Mouse (Mus musculus) stomach, embryonic 15.5 days (tissue): ENCODE results near the gene Limd1. TPM values are rescaled to one million over a fixed set of nuclear protein-coding genes. Genes with fewer than 3 reads are reported as not detected.
A peak's percentile ranks its signal among the peaks of the same experiment; 100 is the strongest.
"Not testable (repeated sequence)": the region's sequence is repeated elsewhere in the genome, so short reads cannot be mapped to it uniquely, and the experiment has no call there.

ENCODE experiments used
- ATAC-seq: fragments of 200-750 bp; cut with Nextera tagmentation; 2 replicates; pipeline ENCODE4 v1.8.0; 2017; ENCODE audit warnings: low read depth, moderate number of reproducible peaks, moderate TSS enrichment; ENCODE audit not compliant: insufficient read depth, low FRiP score
- H3K27ac ChIP-seq: fragments of 300-500 bp; sonication (generic); 2 replicates; pipeline ENCODE4 v1.5.1; 2015; ENCODE audit warnings: mild to moderate bottlenecking, inconsistent platforms
- H3K27me3 ChIP-seq: fragments of 300-500 bp; sonication (generic); replicated peaks from 2 replicates; pipeline ENCODE4 v1.6.1; 2015; ENCODE audit warnings: inconsistent platforms
- H3K36me3 ChIP-seq: fragments of 300-500 bp; sonication (generic); 2 replicates; pipeline ENCODE4 v1.6.1; 2015; ENCODE audit warnings: inconsistent platforms
- H3K4me1 ChIP-seq: fragments of 300-500 bp; sonication (generic); 2 replicates; pipeline ENCODE4 v1.6.1; 2015; ENCODE audit warnings: inconsistent platforms
- H3K4me2 ChIP-seq: fragments of 300-500 bp; sonication (generic); 2 replicates; pipeline ENCODE4 v1.6.1; 2015; ENCODE audit warnings: mild to moderate bottlenecking, inconsistent platforms
- H3K4me3 ChIP-seq: fragments of 300-500 bp; sonication (generic); replicated peaks from 2 replicates; pipeline ENCODE4 v1.5.1; 2015; ENCODE audit warnings: inconsistent platforms
- H3K9ac ChIP-seq: fragments of 300-500 bp; sonication (generic); 2 replicates; pipeline ENCODE4 v1.6.1; 2015; ENCODE audit warnings: inconsistent platforms
- H3K9me3 ChIP-seq: fragments of 300-500 bp; sonication (generic); 2 replicates; pipeline ENCODE4 v1.6.1; 2016; ENCODE audit warnings: inconsistent platforms
- WGBS: fragments of 180-500 bp; shearing (Covaris S2); methylation state at CpG from one replicate; pipeline ENCODE4 v1.1.7; 2015; 5-methylcytosine and 5-hydroxymethylcytosine counted together
- polyA plus RNA-seq: library from polyadenylated mRNA; unstranded; fragments of >200 nt; fragmentation: Nextera tagmentation; extraction: Ambion mirVana; gene quantifications from 2 replicates; pipeline ENCODE4 v1.2.1, GENCODE M21; 2015

Limd1 gene
- 46.1 and 49.9 TPM in 2 replicates for polyA plus RNA-seq

DNA sequence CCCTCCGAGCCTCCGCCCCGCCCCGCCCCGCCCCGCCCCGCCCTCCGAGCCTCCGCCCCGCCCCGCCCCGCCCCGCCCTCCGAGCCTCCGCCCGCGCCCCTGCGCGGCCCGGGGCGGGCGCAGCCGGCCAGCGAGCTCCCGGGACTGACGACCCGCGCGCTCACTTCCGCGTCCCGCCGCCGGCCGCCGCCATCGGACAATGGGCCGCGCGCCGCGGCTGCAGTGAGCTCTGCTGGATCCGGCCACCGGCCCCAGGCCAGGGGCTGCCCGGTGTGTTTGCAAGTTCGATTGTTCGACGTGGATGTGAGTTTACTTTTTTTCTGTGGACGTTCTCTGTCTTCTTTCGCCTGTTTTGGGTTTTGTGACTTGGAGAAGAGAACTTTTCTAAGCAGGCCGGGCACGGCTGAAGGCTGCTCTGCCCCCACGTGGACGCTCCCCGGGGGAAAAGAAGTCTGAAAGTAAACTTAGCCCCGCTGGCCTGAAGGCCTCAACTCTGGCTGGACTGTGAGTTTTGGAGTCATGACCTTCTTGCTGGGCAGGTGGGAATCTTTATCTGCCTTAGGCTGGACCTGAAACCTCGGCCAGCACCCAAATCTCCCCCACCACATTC lies at the start of gene Limd1:
TSS of gene Limd1 (plus strand) at position 121 of the 610 bp plus-strand sequence.
- Histone ChIP-seq H3K27ac (peak within 1 kb of the TSS; percentile 89), H3K4me2 (peak within 1 kb of the TSS; percentile 96), H3K9me3 (no peaks in the 10 kb centered on the region), H3K4me3 (peak within 1 kb of the TSS; percentile 68), H3K4me1 (peaks cover 35% of the 10 kb centered on the region), H3K27me3 (no peaks in the 10 kb centered on the region), H3K9ac (peak within 1 kb of the TSS; percentile 81), H3K36me3 (no peaks in the 10 kb centered on the region)
- ATAC-seq = peak; percentile 85
- under 1% methylated on average over 41 of the region's 57 CpGs for WGBS

DNA sequence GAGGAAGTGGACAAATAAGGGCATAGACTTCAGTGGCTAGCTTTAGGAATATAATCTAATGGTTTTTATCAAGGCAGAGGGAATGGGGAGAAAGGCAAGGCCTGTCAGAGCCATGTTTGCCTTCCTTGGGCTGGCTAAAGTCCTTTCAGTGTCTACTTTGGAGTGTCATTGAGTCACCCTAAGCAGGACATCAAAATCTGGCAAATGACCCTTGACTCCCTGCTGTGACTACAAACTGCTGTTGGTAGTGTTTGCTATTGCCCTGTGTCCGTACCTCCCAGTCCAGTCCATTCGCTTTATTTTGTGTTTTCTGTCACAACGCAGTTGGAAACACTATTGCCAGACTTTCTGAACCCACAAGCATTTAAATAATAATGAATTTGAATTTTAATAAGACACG lies 48.6 kb upstream of the Limd1 start:
- H3K27ac ChIP-seq = no peak overlapping the region
- no peak overlapping the region for H3K9ac ChIP-seq
- H3K4me1 ChIP-seq = no peaks in the 10 kb centered on the region
- no peaks in the 10 kb centered on the region for H3K9me3 ChIP-seq
- H3K27me3 ChIP-seq = no peaks in the 10 kb centered on the region
- ATAC-seq = no peak
- no peak overlapping the region for H3K4me3 ChIP-seq
- peaks cover 3% of the 10 kb centered on the region; the same call in 1 of the 2 replicates for H3K36me3 ChIP-seq
- no peak overlapping the region for H3K4me2 ChIP-seq
- WGBS = 91% methylated on average over 4 of the region's 4 CpGs

DNA sequence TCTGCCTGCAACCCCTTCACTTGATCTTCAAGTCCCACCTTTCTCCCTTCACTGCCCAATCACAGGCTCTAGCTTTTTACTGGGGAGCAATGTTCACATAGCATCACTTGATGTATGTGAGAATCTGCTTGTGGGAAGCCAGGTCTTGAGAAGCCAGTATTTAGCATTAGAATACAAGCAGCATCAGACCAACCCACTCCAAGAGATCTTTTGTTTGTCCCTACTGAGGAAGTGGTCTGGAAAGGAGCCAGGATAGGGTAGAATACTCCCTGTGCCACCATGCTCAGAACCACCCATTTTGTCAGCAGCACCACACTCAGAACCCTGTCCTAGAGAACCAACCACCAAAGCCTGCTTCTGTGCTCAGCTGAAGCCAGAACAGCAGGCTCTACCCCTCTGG lies 47.5 kb upstream of the Limd1 start:
- no peak overlapping the region for H3K27ac ChIP-seq

DNA sequence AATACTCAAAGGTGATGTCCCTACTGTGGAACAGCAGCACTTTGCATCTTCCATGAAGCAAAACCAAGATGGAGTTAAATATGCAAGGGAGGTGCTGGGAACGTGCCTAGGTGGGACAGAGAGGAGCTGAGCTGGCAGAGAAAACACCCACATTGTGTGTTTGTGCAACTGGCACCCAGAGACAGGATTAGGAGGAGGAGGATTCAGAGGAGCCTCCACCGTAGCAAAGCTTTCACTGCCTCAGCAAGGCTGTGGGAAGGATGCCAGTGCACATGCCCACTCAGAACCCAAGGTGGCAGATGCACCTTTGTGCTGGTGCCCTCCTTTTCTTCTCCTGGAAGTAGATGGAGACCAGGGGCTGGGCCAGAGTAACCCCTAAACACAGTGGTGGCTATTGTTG lies 40.3 kb upstream of the Limd1 start:
- WGBS = 78% methylated on average over 2 of the region's 2 CpGs
- Histone ChIP-seq H3K27ac (no peak overlapping the region), H3K4me1 (no peaks in the 10 kb centered on the region), H3K36me3 (peaks cover 11% of the 10 kb centered on the region), H3K9ac (no peak overlapping the region), H3K9me3 (no peaks in the 10 kb centered on the region), H3K4me3 (no peak overlapping the region), H3K4me2 (no peak overlapping the region), H3K27me3 (no peaks in the 10 kb centered on the region)
- no peak for ATAC-seq

More for the DNA sequence above, 47.5 kb upstream of the Limd1 start:
- ATAC-seq = no peak
- H3K27me3 ChIP-seq = no peaks in the 10 kb centered on the region
- H3K4me1 ChIP-seq = no peaks in the 10 kb centered on the region
- no peak overlapping the region for H3K4me3 ChIP-seq
- no peak overlapping the region for H3K9ac ChIP-seq
- H3K9me3 ChIP-seq = no peaks in the 10 kb centered on the region
- peaks cover 4% of the 10 kb centered on the region for H3K36me3 ChIP-seq
- no peak overlapping the region for H3K4me2 ChIP-seq

DNA sequence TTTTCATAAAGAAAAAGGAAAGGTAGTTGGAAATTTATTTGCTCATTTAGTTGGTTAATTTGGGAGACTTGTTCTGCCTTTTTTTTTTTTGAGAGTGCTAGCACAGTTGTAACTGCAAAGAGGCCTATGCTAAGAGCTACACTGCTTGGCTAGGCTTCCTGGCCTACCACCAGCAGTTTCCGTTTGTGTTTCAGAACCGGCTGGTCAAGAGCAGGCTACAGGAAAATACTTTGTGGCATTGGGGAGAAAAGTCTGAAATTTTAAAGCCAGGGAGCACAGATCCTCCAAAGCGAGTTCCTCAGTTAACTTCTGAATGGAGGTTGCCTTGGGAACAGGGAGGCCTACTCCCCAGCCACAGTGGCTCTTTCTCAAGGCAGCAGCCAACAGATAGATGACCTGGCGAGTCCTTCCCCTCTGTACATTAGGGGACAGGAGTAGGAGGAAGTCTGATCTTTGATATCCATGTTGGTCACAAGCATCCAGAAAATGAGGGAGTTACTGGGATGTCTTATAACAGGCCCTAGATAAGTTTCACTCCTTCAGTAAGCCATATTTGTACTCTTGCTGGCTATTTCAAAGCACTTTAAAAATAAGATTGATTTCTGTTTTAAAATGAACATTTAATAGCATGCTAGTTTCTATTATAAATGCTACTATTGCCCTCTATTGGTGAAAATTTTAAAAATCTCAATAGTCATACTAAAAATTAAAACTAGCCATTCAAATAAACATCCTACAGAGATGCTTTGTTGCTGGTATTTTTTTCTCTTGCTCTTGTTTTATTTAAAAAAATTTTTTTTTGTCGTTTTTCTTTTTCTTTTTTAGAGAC lies 38.1 kb upstream of the Limd1 start:
- Histone ChIP-seq H3K27me3 (no peaks in the 10 kb centered on the region), H3K4me3 (no peak overlapping the region), H3K9me3 (no peaks in the 10 kb centered on the region), H3K36me3 (peaks cover 11% of the 10 kb centered on the region), H3K9ac (no peak overlapping the region), H3K4me1 (no peaks in the 10 kb centered on the region), H3K27ac (no peak overlapping the region), H3K4me2 (no peak overlapping the region)
- no peak for ATAC-seq
- 51% methylated on average over 5 of the region's 5 CpGs for WGBS

DNA sequence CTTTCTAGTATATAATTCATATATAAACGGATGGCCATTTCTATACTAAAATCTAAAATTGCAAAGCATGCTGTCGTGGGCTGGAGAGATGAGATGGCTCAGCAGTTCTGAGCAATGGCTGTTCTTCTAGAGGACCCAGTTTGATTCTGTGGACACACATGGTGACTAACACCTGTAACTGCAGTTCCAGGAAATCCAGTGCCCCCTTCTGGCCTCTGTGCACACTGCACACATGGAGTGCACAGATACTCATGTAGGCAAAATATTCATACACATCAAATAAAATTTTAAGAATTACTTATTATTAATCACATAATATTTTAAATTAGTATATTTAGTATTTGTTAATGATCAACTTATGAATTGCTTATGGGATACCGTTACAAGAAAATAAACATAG lies 31.4 kb upstream of the Limd1 start:
- WGBS = 93% methylated on average over 3 of the region's 3 CpGs
- ATAC-seq, H3K27ac ChIP-seq: not testable (repeated sequence)

DNA sequence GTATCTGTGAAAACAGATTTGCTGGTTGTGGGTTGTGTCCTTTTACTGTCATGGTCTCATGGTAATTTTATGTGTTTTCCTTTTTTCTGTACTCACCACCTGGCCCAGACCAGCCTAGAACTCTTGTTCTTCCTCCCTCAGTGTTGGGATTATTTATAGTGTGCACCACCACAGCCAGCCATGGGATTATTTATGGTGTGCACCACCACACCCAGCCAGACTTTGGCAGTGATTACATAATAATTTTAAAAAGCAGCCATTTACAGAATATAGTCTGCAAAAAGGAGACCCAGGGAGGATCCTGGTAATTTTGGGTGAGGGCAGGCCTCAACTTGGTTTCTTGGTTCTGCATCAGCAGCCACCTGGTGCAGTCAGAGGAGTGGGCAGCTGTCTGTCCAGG lies 29.9 kb upstream of the Limd1 start:
- H3K9me3 ChIP-seq = no peaks in the 10 kb centered on the region
- H3K27ac ChIP-seq = no peak overlapping the region
- no peaks in the 10 kb centered on the region for H3K4me1 ChIP-seq
- H3K4me3 ChIP-seq = no peak overlapping the region
- no peaks in the 10 kb centered on the region for H3K27me3 ChIP-seq
- ATAC-seq = no peak
- no peak overlapping the region for H3K9ac ChIP-seq
- H3K36me3 ChIP-seq = 0 out of 2 replicates have a peak, but pooled peaks cover under 1% of the 10 kb centered on the region
- H3K4me2 ChIP-seq = no peak overlapping the region

More for the DNA sequence above, 31.4 kb upstream of the Limd1 start:
- H3K4me3 ChIP-seq, H3K4me1 ChIP-seq, H3K9me3 ChIP-seq, H3K9ac ChIP-seq, H3K36me3 ChIP-seq, H3K27me3 ChIP-seq, H3K4me2 ChIP-seq: not testable (repeated sequence)

DNA sequence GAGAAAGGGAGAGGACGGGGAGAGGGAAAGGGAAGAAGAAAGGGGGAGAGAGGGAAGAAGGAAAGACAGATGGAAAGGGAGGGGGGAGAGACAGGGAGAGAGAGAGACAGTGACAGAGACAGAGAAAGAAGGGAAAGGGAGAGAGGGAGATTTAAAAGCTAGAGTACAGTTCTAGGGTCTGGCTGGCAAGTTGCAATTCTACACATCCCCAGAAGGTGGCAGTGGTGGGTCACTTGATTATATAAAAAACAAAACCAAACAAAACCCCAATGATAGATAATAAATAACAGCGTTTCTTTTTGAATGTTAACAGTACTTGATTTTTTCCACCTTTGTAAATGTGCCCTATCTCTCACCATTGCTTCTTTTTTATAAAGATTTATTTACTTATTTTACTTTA lies 28.3 kb upstream of the Limd1 start:
- Histone ChIP-seq H3K27me3 (no peaks in the 10 kb centered on the region), H3K9ac (no peak overlapping the region), H3K36me3 (0 out of 2 replicates have a peak, but pooled peaks cover 2% of the 10 kb centered on the region), H3K9me3 (no peaks in the 10 kb centered on the region), H3K4me1 (no peaks in the 10 kb centered on the region), H3K4me2 (no peak overlapping the region), H3K27ac (no peak overlapping the region), H3K4me3 (no peak overlapping the region)
- ATAC-seq = no peak
- WGBS = 33% methylated on average over 2 of the region's 2 CpGs

DNA sequence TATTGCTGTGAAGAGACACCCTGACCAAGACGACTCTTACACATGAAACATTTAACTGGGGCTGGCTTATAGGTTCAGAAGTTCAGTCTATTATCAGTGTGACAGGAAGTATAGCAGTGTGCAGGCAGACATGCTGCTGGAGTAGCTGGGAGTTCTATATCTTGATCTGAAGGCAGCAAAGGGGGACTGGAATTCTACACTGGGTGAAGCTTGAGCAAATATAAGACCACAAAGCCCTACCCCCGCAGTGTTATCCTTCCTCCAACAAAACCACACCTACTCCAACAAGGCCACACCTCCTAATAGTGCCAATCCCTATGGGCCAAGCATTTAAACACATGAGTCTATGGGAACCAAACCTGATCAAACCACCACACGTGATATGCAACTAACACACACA lies 26.7 kb upstream of the Limd1 start:
- peak; percentile 68 for ATAC-seq
- no peak overlapping the region for H3K9ac ChIP-seq
- 0 out of 2 replicates have a peak, but pooled peaks cover 2% of the 10 kb centered on the region for H3K36me3 ChIP-seq
- no peak overlapping the region for H3K4me2 ChIP-seq
- H3K27me3 ChIP-seq = no peaks in the 10 kb centered on the region
- H3K27ac ChIP-seq = no peak overlapping the region
- 50% methylated on average over 3 of the region's 3 CpGs for WGBS
- no peaks in the 10 kb centered on the region for H3K9me3 ChIP-seq
- no peak overlapping the region for H3K4me3 ChIP-seq
- no peaks in the 10 kb centered on the region for H3K4me1 ChIP-seq

DNA sequence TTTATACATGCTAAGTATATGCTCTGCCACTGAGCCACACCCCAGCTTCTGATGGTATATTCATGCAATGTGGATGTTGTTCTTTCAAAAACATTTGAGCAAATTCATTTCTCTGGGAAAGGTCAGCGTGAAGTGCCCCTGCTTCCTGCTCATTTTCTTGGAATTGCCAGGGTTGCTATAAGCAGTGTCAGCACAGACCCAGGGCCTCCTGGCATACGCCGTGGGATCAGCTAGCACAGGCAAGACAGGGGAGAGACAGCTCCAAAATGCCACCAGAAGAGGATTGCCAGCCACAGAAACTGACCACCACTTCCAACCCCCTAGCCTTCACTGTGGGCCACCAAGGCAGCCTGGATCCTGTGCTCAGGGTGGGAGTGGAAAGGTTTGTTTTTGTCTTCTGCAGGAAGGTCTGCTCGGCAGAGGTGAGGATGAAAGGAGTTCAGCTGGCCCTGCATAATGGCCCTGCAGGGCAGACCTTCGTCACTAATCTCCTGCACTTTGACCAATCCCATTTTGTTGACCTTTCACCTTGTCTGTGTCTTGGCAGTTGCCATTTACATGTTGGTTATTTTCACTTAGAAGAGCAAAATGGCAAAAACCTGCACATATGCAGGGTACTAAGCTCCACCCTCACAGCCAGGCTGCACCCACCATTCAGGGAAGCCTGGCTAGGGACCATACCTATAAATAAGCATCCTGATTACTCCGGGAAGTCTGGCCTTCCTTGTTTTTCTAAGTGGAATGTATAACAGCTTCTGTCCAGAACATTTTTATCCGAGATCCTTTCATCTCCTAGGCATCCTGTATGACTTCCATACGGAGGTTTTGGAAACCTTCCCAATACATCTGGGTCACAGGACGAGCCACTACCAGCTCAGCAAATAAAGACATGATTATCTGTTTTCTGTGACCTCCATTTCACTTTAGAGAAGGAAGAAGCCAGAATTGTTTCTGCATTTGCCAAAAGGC lies 21.6 kb upstream of the Limd1 start:
- no peaks in the 10 kb centered on the region for H3K27me3 ChIP-seq
- H3K4me2 ChIP-seq = no peak overlapping the region
- H3K9ac ChIP-seq = no peak overlapping the region
- no peak overlapping the region for H3K4me3 ChIP-seq
- WGBS = 51% methylated on average over 9 of the region's 9 CpGs
- no peak for ATAC-seq
- no peaks in the 10 kb centered on the region for H3K4me1 ChIP-seq
- 0 out of 2 replicates have a peak, but pooled peaks cover 2% of the 10 kb centered on the region for H3K36me3 ChIP-seq
- H3K9me3 ChIP-seq = no peaks in the 10 kb centered on the region
- peak overlapping the region; percentile 37 for H3K27ac ChIP-seq

DNA sequence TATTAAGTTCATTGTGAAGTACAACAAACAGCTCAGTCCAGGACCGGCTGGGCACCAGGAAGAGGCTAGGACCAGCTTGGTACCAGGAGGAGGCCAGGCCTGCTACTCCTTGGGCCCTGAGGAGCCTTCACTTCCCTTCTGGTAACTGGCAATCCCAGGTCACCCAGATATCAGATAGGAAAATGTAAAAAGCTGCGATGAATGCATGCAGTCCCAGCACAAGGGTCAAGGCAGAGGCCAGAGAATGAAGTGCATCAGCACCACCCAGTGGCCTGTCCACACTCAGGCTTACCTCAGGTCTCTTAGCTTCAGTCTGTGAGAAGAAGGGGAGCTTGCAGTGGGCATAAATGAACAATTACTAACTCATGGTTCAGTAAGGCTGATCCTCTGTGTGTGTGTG lies 20.9 kb upstream of the Limd1 start:
- Histone ChIP-seq H3K4me1 (no peaks in the 10 kb centered on the region), H3K36me3 (0 out of 2 replicates have a peak, but pooled peaks cover 2% of the 10 kb centered on the region), H3K27me3 (no peaks in the 10 kb centered on the region), H3K9ac (no peak overlapping the region), H3K4me2 (no peak overlapping the region), H3K27ac (peak overlapping the region; percentile 37; the same call in 1 of the 2 replicates), H3K4me3 (no peak overlapping the region), H3K9me3 (no peaks in the 10 kb centered on the region)
- 49% methylated on average over 2 of the region's 2 CpGs for WGBS
- ATAC-seq = no peak
